Mouse (Mus musculus): Measurements from ENCODE around the gene Smdt1. TPM values are rescaled to one million over a fixed set of nuclear protein-coding genes. Genes with fewer than 3 reads are reported as not detected.
"Not testable (repeated sequence)": the region's sequence is repeated elsewhere in the genome, so short reads cannot be mapped to it uniquely, and the experiment has no call there.

The Smdt1 gene
- polyA plus RNA-seq, 1 experiment from 2014 or later: 325 TPM

- not testable (repeated sequence) for H3K4me1 ChIP-seq (ENCODE audit: insufficient read depth, low read length); H3K9me3 ChIP-seq (ENCODE audit: low read length); H3K4me2 ChIP-seq (replicated peaks; ENCODE audit: low read depth, low read length); H3K27ac ChIP-seq (ENCODE audit: low read length); ATAC-seq (ENCODE audit: low FRiP score, low TSS enrichment); H3K4me3 ChIP-seq (ENCODE audit: low read length); H3K9ac ChIP-seq (replicated peaks; ENCODE audit: low read length); H3K27me3 ChIP-seq (ENCODE audit: insufficient read depth, low read length); H3K36me3 ChIP-seq (ENCODE audit: insufficient read depth, low read length)
- WGBS: 85% methylated on average over 3 of the region's 3 CpGs
These were observed 57.2 kb downstream of the Smdt1 start for GRCm38 (mm10) chr15:82395955-82396354.

Small RNA genes lying within 50 kb of the gene (microRNA-seq; reads per million reads assigned to microRNA genes)
- gene Mir7684: not detected

Other genes starting within 250 kb of the Smdt1 start
- gene Ccdc134, start 211.0 kb upstream of the Smdt1 start, polyA plus RNA-seq (2015; fragmentation: Nextera tagmentation; extraction: Ambion mirVana): 17.3 and 19.5 TPM in 2 replicates
- gene Srebf2, start 191.8 kb upstream of the Smdt1 start, polyA plus RNA-seq (2015; fragmentation: Nextera tagmentation; extraction: Ambion mirVana): 134 and 144 TPM in 2 replicates
- gene Shisa8, start 126.1 kb upstream of the Smdt1 start, polyA plus RNA-seq (2015; fragmentation: Nextera tagmentation; extraction: Ambion mirVana): 0.41 and 0.62 TPM in 2 replicates
- 0.15 TPM in 1 of 2 replicates, not detected in the other for gene Tnfrsf13c, start 114.6 kb upstream of the Smdt1 start, polyA plus RNA-seq (2015; fragmentation: Nextera tagmentation; extraction: Ambion mirVana)
- 65.9 and 71.2 TPM in 2 replicates for gene Cenpm, start 94.2 kb upstream of the Smdt1 start, polyA plus RNA-seq (2015; fragmentation: Nextera tagmentation; extraction: Ambion mirVana)
- not detected in 2 replicates for gene 1500009C09Rik, start 86.6 kb upstream of the Smdt1 start, polyA plus RNA-seq (2015; fragmentation: Nextera tagmentation; extraction: Ambion mirVana)
- gene Sept3, start 64.1 kb upstream of the Smdt1 start, polyA plus RNA-seq (2015; fragmentation: Nextera tagmentation; extraction: Ambion mirVana): 8.6 and 11.3 TPM in 2 replicates
- gene Wbp2nl, start 40.0 kb upstream of the Smdt1 start, polyA plus RNA-seq (2015; fragmentation: Nextera tagmentation; extraction: Ambion mirVana): 0.41 and 0.61 TPM in 2 replicates
- gene Naga, start within 50 bp of the Smdt1 start, polyA plus RNA-seq (2015; fragmentation: Nextera tagmentation; extraction: Ambion mirVana): 81.9 and 87.4 TPM in 2 replicates
- gene Pheta2, start within 50 bp of the Smdt1 start, polyA plus RNA-seq (2015; fragmentation: Nextera tagmentation; extraction: Ambion mirVana): 10.4 and 12.5 TPM in 2 replicates
- 415 and 434 TPM in 2 replicates for gene Ndufa6, start 15.4 kb downstream of the Smdt1 start, polyA plus RNA-seq (2015; fragmentation: Nextera tagmentation; extraction: Ambion mirVana)
- 18.2 and 21.1 TPM in 2 replicates for gene Cyp2d22, start 41.3 kb downstream of the Smdt1 start, polyA plus RNA-seq (2015; fragmentation: Nextera tagmentation; extraction: Ambion mirVana)
- not detected in 2 replicates for gene Cyp2d11, start 55.1 kb downstream of the Smdt1 start, polyA plus RNA-seq (2015; fragmentation: Nextera tagmentation; extraction: Ambion mirVana)
- gene Cyp2d10, start 68.2 kb downstream of the Smdt1 start, polyA plus RNA-seq (2015; fragmentation: Nextera tagmentation; extraction: Ambion mirVana): 0.26 TPM in 1 of 2 replicates, not detected in the other
- gene Cyp2d9, start 94.5 kb downstream of the Smdt1 start, polyA plus RNA-seq (2015; fragmentation: Nextera tagmentation; extraction: Ambion mirVana): 0.11 TPM in 1 of 2 replicates, not detected in the other
- not detected in 2 replicates for gene Cyp2d12, start 216.1 kb downstream of the Smdt1 start, polyA plus RNA-seq (2015; fragmentation: Nextera tagmentation; extraction: Ambion mirVana)